Comparison of ENCODE assay signal across 13 mouse cellular contexts in the genomic region with DNA sequence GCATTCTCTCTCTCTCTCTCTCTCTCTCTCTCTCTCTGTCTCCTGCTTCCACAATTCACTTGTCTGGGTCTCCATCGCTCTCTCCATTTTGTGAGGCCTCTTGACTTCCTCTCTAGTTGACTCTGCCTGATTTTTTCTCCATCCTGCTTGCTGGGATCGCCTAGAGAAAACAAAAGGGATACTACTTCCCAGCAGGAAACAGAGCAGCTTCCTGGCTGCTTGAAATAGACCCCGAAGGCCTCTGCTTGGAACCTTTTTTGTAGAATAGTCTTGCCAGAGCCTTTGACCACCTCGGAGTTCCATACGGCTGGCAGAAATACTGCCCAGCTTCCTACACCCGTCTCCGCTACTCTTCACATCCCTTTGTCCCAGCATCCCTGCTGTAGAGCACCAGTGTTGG.
A peak's percentile ranks its signal among the peaks of the same experiment; 100 is the strongest.
DNase-seq lines count a peak whose midpoint lies in the region; ATAC-seq and TF ChIP-seq lines count a peak whose summit lies in the region.
"Had no signal": no experiment of that assay in that cellular context is flagged by ENCODE, and none has a peak within 500 bp of the region (broad histone marks: within the 10 kb centered on the region; RNA-seq: fewer than 3 reads in every experiment).

No protein-coding gene starts in this region.

- DNase-seq in intestine, embryonic 14.5 days (ENCODE audit: low spot score), result no peak
- DNase-seq in limb, embryonic 10.5 days (ENCODE audit: low spot score), result no peak
- no peak for DNase-seq in stomach, postnatal 0 days (ENCODE audit: low spot score)
- DNase-seq in layer of hippocampus, adult 9-11 months, result no peak
- DNase-seq in left cerebral cortex, postnatal 10 days (ENCODE audit: extremely low spot score in 1 of 2, low spot score in 2 of 2), result no peak
- DNase-seq: cerebellum, adult 9-11 months; thymus, adult 2 months had no signal

- no peak overlapping the region for H3K4me2 ChIP-seq in intestine, embryonic 14.5 days (ENCODE audit: low read length)
- no peak overlapping the region for H3K4me2 ChIP-seq in intestine, postnatal 0 days (replicated peaks; ENCODE audit: low read depth)
- H3K4me2 ChIP-seq in midbrain, embryonic 12.5 days (replicated peaks), result no peak overlapping the region
- H3K4me2 ChIP-seq in midbrain, embryonic 13.5 days (replicated peaks), result no peak overlapping the region
- no peak overlapping the region for H3K4me2 ChIP-seq in stomach, postnatal 0 days (replicated peaks; ENCODE audit: low read depth)

- no peaks in the 10 kb centered on the region for H3K36me3 ChIP-seq in intestine, embryonic 14.5 days (ENCODE audit: control insufficient read depth, insufficient read depth, low read length)
- no peaks in the 10 kb centered on the region for H3K36me3 ChIP-seq in intestine, postnatal 0 days (ENCODE audit: control insufficient read depth, insufficient read depth)
- H3K36me3 ChIP-seq in midbrain, embryonic 12.5 days, result no peaks in the 10 kb centered on the region
- H3K36me3 ChIP-seq in midbrain, embryonic 13.5 days, result no peaks in the 10 kb centered on the region
- no peaks in the 10 kb centered on the region for H3K36me3 ChIP-seq in limb, embryonic 10.5 days
- no peaks in the 10 kb centered on the region for H3K36me3 ChIP-seq in stomach, postnatal 0 days (ENCODE audit: control insufficient read depth, insufficient read depth, low read length)

- no peak overlapping the region for H3K9ac ChIP-seq in intestine, embryonic 14.5 days (ENCODE audit: low read length)
- no peak overlapping the region for H3K9ac ChIP-seq in intestine, postnatal 0 days (ENCODE audit: low read depth, low read length)
- no peak overlapping the region for H3K9ac ChIP-seq in midbrain, embryonic 12.5 days (replicated peaks)
- H3K9ac ChIP-seq in midbrain, embryonic 13.5 days (replicated peaks), result no peak overlapping the region
- no peak overlapping the region for H3K9ac ChIP-seq in stomach, postnatal 0 days (ENCODE audit: low read length)

- 0 out of 2 replicates have a peak, but pooled peaks cover 8% of the 10 kb centered on the region for H3K9me3 ChIP-seq in intestine, embryonic 14.5 days (ENCODE audit: control insufficient read depth, low read length)
- no peaks in the 10 kb centered on the region for H3K9me3 ChIP-seq in intestine, postnatal 0 days (ENCODE audit: control insufficient read depth)
- no peaks in the 10 kb centered on the region for H3K9me3 ChIP-seq in midbrain, embryonic 12.5 days
- 0 out of 2 replicates have a peak, but pooled peaks cover 3% of the 10 kb centered on the region for H3K9me3 ChIP-seq in midbrain, embryonic 13.5 days
- no peaks in the 10 kb centered on the region for H3K9me3 ChIP-seq in limb, embryonic 10.5 days (replicated peaks)
- no peaks in the 10 kb centered on the region for H3K9me3 ChIP-seq in stomach, postnatal 0 days (ENCODE audit: control insufficient read depth, low read length)
- H3K9me3 ChIP-seq: megakaryocyte, embryonic 14.5 days had no signal

- H3K4me1 ChIP-seq in intestine, embryonic 14.5 days (replicated peaks; ENCODE audit: control insufficient read depth, insufficient read depth, low read length), result peaks cover 46% of the 10 kb centered on the region
- H3K4me1 ChIP-seq in intestine, postnatal 0 days (replicated peaks; ENCODE audit: control insufficient read depth, insufficient read depth, low read length), result peaks cover 10% of the 10 kb centered on the region; the same call in 1 of the 2 replicates
- peaks cover 32% of the 10 kb centered on the region for H3K4me1 ChIP-seq in midbrain, embryonic 12.5 days
- peaks cover 43% of the 10 kb centered on the region for H3K4me1 ChIP-seq in midbrain, embryonic 13.5 days (replicated peaks)
- H3K4me1 ChIP-seq in limb, embryonic 10.5 days, result peaks cover 78% of the 10 kb centered on the region
- H3K4me1 ChIP-seq in stomach, postnatal 0 days (replicated peaks; ENCODE audit: control insufficient read depth, insufficient read depth), result peaks cover 9% of the 10 kb centered on the region

- H3K27me3 ChIP-seq in intestine, embryonic 14.5 days (replicated peaks; ENCODE audit: control insufficient read depth, insufficient read depth, low read length), result no peaks in the 10 kb centered on the region
- no peaks in the 10 kb centered on the region for H3K27me3 ChIP-seq in intestine, postnatal 0 days (replicated peaks; ENCODE audit: control insufficient read depth, insufficient read depth, low read length)
- H3K27me3 ChIP-seq in midbrain, embryonic 12.5 days, result no peaks in the 10 kb centered on the region
- no peaks in the 10 kb centered on the region for H3K27me3 ChIP-seq in midbrain, embryonic 13.5 days
- no peaks in the 10 kb centered on the region for H3K27me3 ChIP-seq in limb, embryonic 10.5 days (ENCODE audit: low read depth, poor library complexity, severe bottlenecking)
- no peaks in the 10 kb centered on the region for H3K27me3 ChIP-seq in stomach, postnatal 0 days (ENCODE audit: control insufficient read depth, insufficient read depth, low read length)
- H3K27me3 ChIP-seq: CH12.LX; megakaryocyte, embryonic 14.5 days had no signal

- no peak for TF ChIP-seq EP300 in stomach, postnatal 0 days (optimal IDR thresholded peaks at IDR 0.05)

- no peak for ATAC-seq in intestine, embryonic 14.5 days (replicated peaks; ENCODE audit: low FRiP score, low TSS enrichment, low read depth)
- no peak for ATAC-seq in intestine, postnatal 0 days
- ATAC-seq in midbrain, embryonic 12.5 days (ENCODE audit: low FRiP score, low read depth), result no peak
- ATAC-seq in midbrain, embryonic 13.5 days, result no peak
- no peak for ATAC-seq in stomach, postnatal 0 days (ENCODE audit: low FRiP score, low TSS enrichment)
- ATAC-seq: activated CD4-positive, CD25-positive, alpha-beta regulatory T cell, adult 4 months had no signal

- 74% methylated on average over 7 of the region's 7 CpGs for WGBS in intestine, embryonic 14.5 days
- 70% methylated on average over 7 of the region's 7 CpGs for WGBS in intestine, postnatal 0 days
- WGBS in midbrain, embryonic 12.5 days, result 60% methylated on average over 7 of the region's 7 CpGs
- 54% methylated on average over 7 of the region's 7 CpGs for WGBS in midbrain, embryonic 13.5 days
- WGBS in limb, embryonic 10.5 days, result 71% methylated on average over 7 of the region's 7 CpGs
- WGBS in stomach, postnatal 0 days, result 69% methylated on average over 7 of the region's 7 CpGs

- no peak for TF ChIP-seq CTCF in intestine, postnatal 0 days (IDR thresholded peaks at IDR 0.05; ENCODE audit: low read depth)
- TF ChIP-seq CTCF in stomach, postnatal 0 days (IDR thresholded peaks at IDR 0.05; ENCODE audit: low read depth), result no peak

- intact Hi-C loops in left cerebral cortex, postnatal 10 days (cut with DNase I), result no loop called here

- no peak overlapping the region for H3K4me3 ChIP-seq in intestine, embryonic 14.5 days (ENCODE audit: low read depth, low read length)
- H3K4me3 ChIP-seq in intestine, postnatal 0 days (ENCODE audit: low read depth, low read length), result no peak overlapping the region
- H3K4me3 ChIP-seq in midbrain, embryonic 12.5 days, result no peak overlapping the region
- no peak overlapping the region for H3K4me3 ChIP-seq in midbrain, embryonic 13.5 days (replicated peaks)
- no peak overlapping the region for H3K4me3 ChIP-seq in limb, embryonic 10.5 days
- H3K4me3 ChIP-seq in stomach, postnatal 0 days (ENCODE audit: low read depth, low read length), result no peak overlapping the region
- H3K4me3 ChIP-seq: megakaryocyte, embryonic 14.5 days had no signal

- H3K27ac ChIP-seq in intestine, embryonic 14.5 days (ENCODE audit: low read depth), result peak overlapping the region; percentile 62
- H3K27ac ChIP-seq in intestine, postnatal 0 days (ENCODE audit: low read depth, low read length), result no peak overlapping the region
- H3K27ac ChIP-seq in midbrain, embryonic 12.5 days (replicated peaks), result peak overlapping the region; percentile 50; the same call in 1 of the 2 replicates
- H3K27ac ChIP-seq in midbrain, embryonic 13.5 days, result no peak overlapping the region
- H3K27ac ChIP-seq in limb, embryonic 10.5 days, result peak overlapping the region; percentile 76
- H3K27ac ChIP-seq in stomach, postnatal 0 days (replicated peaks), result peak overlapping the region; percentile 50

Comparison
In these comparisons a context has a peak if more than half of its experiments do, and no peak if none do; other contexts are left out.
1. H3K27ac ChIP-seq: peak in intestine, embryonic 14.5 days (single experiment), midbrain, embryonic 12.5 days (single experiment), limb, embryonic 10.5 days (single experiment) and stomach, postnatal 0 days (single experiment); none in intestine, postnatal 0 days (single experiment) and midbrain, embryonic 13.5 days (single experiment).